Mouse (Mus musculus): ENCODE data around the gene Arhgef11.

The Arhgef11 gene

GRCm38 (mm10) chr3:87631408-87631807, 14.0 kb downstream of the Arhgef11 start:
- 0 out of 2 replicates have a peak, but pooled peaks cover 4% of the 10 kb centered on the region for H3K36me3 ChIP-seq (ENCODE audit: control insufficient read depth, insufficient read depth, low read length, poor library complexity, severe bottlenecking)
- H3K27me3 ChIP-seq (ENCODE audit: control insufficient read depth, insufficient read depth, low read length, poor library complexity, severe bottlenecking), result no peaks in the 10 kb centered on the region

GRCm38 (mm10) chr3:87635514-87635913, 18.2 kb downstream of the Arhgef11 start:
- no peak for DNase-seq (ENCODE audit: low read depth, low spot score)
- Histone ChIP-seq H3K27me3 (ENCODE audit: control insufficient read depth, insufficient read depth, low read length, poor library complexity, severe bottlenecking) (no peaks in the 10 kb centered on the region), H3K36me3 (ENCODE audit: control insufficient read depth, insufficient read depth, low read length, poor library complexity, severe bottlenecking) (0 out of 2 replicates have a peak, but pooled peaks cover 4% of the 10 kb centered on the region)

More at GRCm38 (mm10) chr3:87631408-87631807, 14.0 kb downstream of the Arhgef11 start:
- DNase-seq (ENCODE audit: low read depth, low spot score), result no peak

GRCm38 (mm10) chr3:87643453-87643852, 26.1 kb downstream of the Arhgef11 start:
- no peak for DNase-seq (ENCODE audit: low read depth, low spot score)
- no peaks in the 10 kb centered on the region for H3K27me3 ChIP-seq (ENCODE audit: control insufficient read depth, insufficient read depth, low read length, poor library complexity, severe bottlenecking)
- no peaks in the 10 kb centered on the region for H3K36me3 ChIP-seq (ENCODE audit: control insufficient read depth, insufficient read depth, low read length, poor library complexity, severe bottlenecking)

- no peaks in the 10 kb centered on the region for H3K27me3 ChIP-seq (ENCODE audit: control insufficient read depth, insufficient read depth, low read length, poor library complexity, severe bottlenecking)
- H3K36me3 ChIP-seq (ENCODE audit: control insufficient read depth, insufficient read depth, low read length, poor library complexity, severe bottlenecking), result no peaks in the 10 kb centered on the region
- no peak for DNase-seq (ENCODE audit: low read depth, low spot score)
Measured at GRCm38 (mm10) chr3:87646174-87646573, 28.8 kb downstream of the Arhgef11 start.

- H3K36me3 ChIP-seq (ENCODE audit: control insufficient read depth, insufficient read depth, low read length, poor library complexity, severe bottlenecking), result no peaks in the 10 kb centered on the region
- DNase-seq (ENCODE audit: low read depth, low spot score), result no peak
Measured at GRCm38 (mm10) chr3:87649063-87649462, 31.7 kb downstream of the Arhgef11 start.

GRCm38 (mm10) chr3:87658348-87658747, 41.0 kb downstream of the Arhgef11 start:
- no peaks in the 10 kb centered on the region for H3K36me3 ChIP-seq (ENCODE audit: control insufficient read depth, insufficient read depth, low read length, poor library complexity, severe bottlenecking)
- no peak for DNase-seq (ENCODE audit: low read depth, low spot score)
- no peaks in the 10 kb centered on the region for H3K27me3 ChIP-seq (ENCODE audit: control insufficient read depth, insufficient read depth, low read length, poor library complexity, severe bottlenecking)

More at GRCm38 (mm10) chr3:87649063-87649462, 31.7 kb downstream of the Arhgef11 start:
- no peaks in the 10 kb centered on the region for H3K27me3 ChIP-seq (ENCODE audit: control insufficient read depth, insufficient read depth, low read length, poor library complexity, severe bottlenecking)

- no peaks in the 10 kb centered on the region for H3K36me3 ChIP-seq (ENCODE audit: control insufficient read depth, insufficient read depth, low read length, poor library complexity, severe bottlenecking)
- no peak for DNase-seq (ENCODE audit: low read depth, low spot score)
- H3K27me3 ChIP-seq (ENCODE audit: control insufficient read depth, insufficient read depth, low read length, poor library complexity, severe bottlenecking), result no peaks in the 10 kb centered on the region
Measured at GRCm38 (mm10) chr3:87659692-87660429, 42.5 kb downstream of the Arhgef11 start.

GRCm38 (mm10) chr3:87660479-87660878, 43.1 kb downstream of the Arhgef11 start:
- H3K36me3 ChIP-seq (ENCODE audit: control insufficient read depth, insufficient read depth, low read length, poor library complexity, severe bottlenecking), result no peaks in the 10 kb centered on the region
- no peak for DNase-seq (ENCODE audit: low read depth, low spot score)
- no peaks in the 10 kb centered on the region for H3K27me3 ChIP-seq (ENCODE audit: control insufficient read depth, insufficient read depth, low read length, poor library complexity, severe bottlenecking)

GRCm38 (mm10) chr3:87661291-87661690, 43.9 kb downstream of the Arhgef11 start:
- DNase-seq (ENCODE audit: low read depth, low spot score), result no peak
- no peaks in the 10 kb centered on the region for H3K36me3 ChIP-seq (ENCODE audit: control insufficient read depth, insufficient read depth, low read length, poor library complexity, severe bottlenecking)
- no peaks in the 10 kb centered on the region for H3K27me3 ChIP-seq (ENCODE audit: control insufficient read depth, insufficient read depth, low read length, poor library complexity, severe bottlenecking)

GRCm38 (mm10) chr3:87718525-87718924, 101.2 kb downstream of the Arhgef11 start:
- peaks cover 11% of the 10 kb centered on the region for H3K36me3 ChIP-seq (ENCODE audit: control insufficient read depth, insufficient read depth, low read length, poor library complexity, severe bottlenecking)
- no peaks in the 10 kb centered on the region for H3K27me3 ChIP-seq (ENCODE audit: control insufficient read depth, insufficient read depth, low read length, poor library complexity, severe bottlenecking)
- DNase-seq (ENCODE audit: low read depth, low spot score), result no peak

GRCm38 (mm10) chr3:87724556-87724955, 107.2 kb downstream of the Arhgef11 start:
- no peak for DNase-seq (ENCODE audit: low read depth, low spot score)
- Histone ChIP-seq H3K36me3 (ENCODE audit: control insufficient read depth, insufficient read depth, low read length, poor library complexity, severe bottlenecking) (peaks cover 6% of the 10 kb centered on the region), H3K27me3 (ENCODE audit: control insufficient read depth, insufficient read depth, low read length, poor library complexity, severe bottlenecking) (no peaks in the 10 kb centered on the region)

GRCm38 (mm10) chr3:87725396-87726160, 108.2 kb downstream of the Arhgef11 start:
- Histone ChIP-seq H3K36me3 (ENCODE audit: control insufficient read depth, insufficient read depth, low read length, poor library complexity, severe bottlenecking) (peaks cover 6% of the 10 kb centered on the region), H3K27me3 (ENCODE audit: control insufficient read depth, insufficient read depth, low read length, poor library complexity, severe bottlenecking) (no peaks in the 10 kb centered on the region)
- no peak for DNase-seq (ENCODE audit: low read depth, low spot score)

GRCm38 (mm10) chr3:87726191-87726590, 108.8 kb downstream of the Arhgef11 start:
- no peak for DNase-seq (ENCODE audit: low read depth, low spot score)
- H3K36me3 ChIP-seq (ENCODE audit: control insufficient read depth, insufficient read depth, low read length, poor library complexity, severe bottlenecking), result peaks cover 6% of the 10 kb centered on the region
- no peaks in the 10 kb centered on the region for H3K27me3 ChIP-seq (ENCODE audit: control insufficient read depth, insufficient read depth, low read length, poor library complexity, severe bottlenecking)

- H3K36me3 ChIP-seq (ENCODE audit: control insufficient read depth, insufficient read depth, low read length, poor library complexity, severe bottlenecking), result peaks cover 3% of the 10 kb centered on the region
- no peak for DNase-seq (ENCODE audit: low read depth, low spot score)
Measured at GRCm38 (mm10) chr3:87728696-87729095, 111.3 kb downstream of the Arhgef11 start.

GRCm38 (mm10) chr3:87733098-87733497, 115.7 kb downstream of the Arhgef11 start:
- DNase-seq (ENCODE audit: low read depth, low spot score), result no peak
- Histone ChIP-seq H3K36me3 (ENCODE audit: control insufficient read depth, insufficient read depth, low read length, poor library complexity, severe bottlenecking) (no peaks in the 10 kb centered on the region), H3K27me3 (ENCODE audit: control insufficient read depth, insufficient read depth, low read length, poor library complexity, severe bottlenecking) (no peaks in the 10 kb centered on the region)

More at GRCm38 (mm10) chr3:87728696-87729095, 111.3 kb downstream of the Arhgef11 start:
- no peaks in the 10 kb centered on the region for H3K27me3 ChIP-seq (ENCODE audit: control insufficient read depth, insufficient read depth, low read length, poor library complexity, severe bottlenecking)
